Mouse (Mus musculus): ENCODE data around the gene Scn4b.

GRCm38 (mm10) chr9:45090811-45091210 is 47.4 kb upstream of the Scn4b start:
- TF ChIP-seq CTCF (IDR thresholded peaks at IDR 0.05; ENCODE audit: low read depth) (peak; percentile 43), EP300 (IDR thresholded peaks at IDR 0.05; ENCODE audit: low read depth) (no peak)
